Mouse (Mus musculus): Measurements from ENCODE around the gene Osbpl8.

DNA sequence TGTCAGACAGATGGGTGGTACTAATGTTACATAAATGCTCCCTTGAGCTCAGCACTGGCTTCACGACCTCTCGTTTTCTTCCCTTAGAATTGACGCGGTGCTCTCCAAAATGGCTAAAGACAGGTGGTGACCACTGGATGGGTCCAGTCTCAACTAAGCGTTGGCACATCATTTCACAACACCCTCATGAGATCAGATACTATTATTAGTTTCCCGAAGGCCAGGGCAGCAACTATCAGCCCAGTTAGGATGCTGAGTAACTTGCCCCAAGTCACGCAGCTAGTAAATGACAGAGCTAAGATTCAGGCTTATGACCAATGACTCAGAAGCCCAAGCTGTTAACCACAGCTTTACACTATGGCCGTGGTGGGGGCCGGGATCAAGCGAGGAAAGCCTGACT lies 37.2 kb upstream of the Osbpl8 start:
- TF ChIP-seq CTCF (IDR thresholded peaks at IDR 0.05; ENCODE audit: extremely low read depth, insufficient read depth, insufficient read length, insufficient replicate concordance) = no peak
- no peak for TF ChIP-seq POLR2A (IDR thresholded peaks at IDR 0.05; ENCODE audit: low read depth, low read length)
